In the genomic region with DNA sequence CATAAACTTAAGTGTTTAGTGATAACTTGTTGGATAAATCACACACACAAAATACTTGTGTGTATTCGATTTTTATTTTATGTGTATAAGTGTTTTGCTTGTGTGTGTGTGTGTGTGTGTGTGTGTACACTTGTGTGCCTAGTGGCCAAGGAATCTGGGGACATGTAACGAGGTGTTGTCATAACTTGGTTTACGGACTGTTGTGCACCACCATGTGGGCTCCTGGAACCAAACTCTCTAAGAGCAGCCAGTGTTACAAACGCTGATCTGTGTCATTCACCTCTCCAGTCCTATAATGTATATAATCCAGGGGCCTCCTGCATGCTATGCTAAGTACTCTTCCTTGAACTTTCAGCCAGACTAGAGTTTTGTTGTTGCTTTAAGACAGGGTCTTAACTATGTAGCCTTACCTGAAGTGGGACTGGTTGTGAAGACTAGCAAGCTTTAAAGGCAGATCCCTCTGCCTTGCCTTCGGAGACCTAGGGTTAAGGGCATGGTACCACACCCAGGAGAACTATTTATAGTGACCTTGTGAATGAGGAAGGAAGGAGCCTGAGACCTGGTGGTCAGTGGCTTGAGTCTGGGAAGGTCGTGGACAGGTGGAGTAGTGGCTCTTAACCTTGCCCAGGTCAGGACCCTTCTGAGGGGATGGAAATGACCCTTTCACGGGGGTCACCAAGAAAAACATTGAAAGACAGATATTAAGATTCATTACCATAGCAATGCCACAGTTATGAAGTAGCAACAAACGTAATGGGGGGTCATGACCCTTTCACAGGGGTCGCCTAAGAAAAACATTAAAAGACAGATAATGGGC, we compare ENCODE assay signal across 9 mouse cellular contexts. TPM values are rescaled to one million over a fixed set of nuclear protein-coding genes. Genes with fewer than 3 reads are reported as not detected.
DNase-seq lines count a peak whose midpoint lies in the region; ATAC-seq lines count a peak whose summit lies in the region.
"Had no signal": no experiment of that assay in that cellular context is flagged by ENCODE, and none has a peak within 500 bp of the region (broad histone marks: within the 10 kb centered on the region; RNA-seq: fewer than 3 reads in every experiment).

No protein-coding gene starts in this region.

- WGBS in heart, embryonic 16.5 days, result 61% methylated on average over 9 of the region's 9 CpGs
- WGBS in forebrain, embryonic 15.5 days, result 76% methylated on average over 9 of the region's 9 CpGs
- WGBS in liver, embryonic 16.5 days (ENCODE audit: insufficient replicate concordance), result 35% methylated on average over 9 of the region's 9 CpGs

- H3K4me2 ChIP-seq in heart, embryonic 16.5 days (ENCODE audit: low read depth, low read length), result peak overlapping the region; percentile 99; the same call in 1 of the 2 replicates
- peak overlapping the region; percentile 97 for H3K4me2 ChIP-seq in forebrain, embryonic 15.5 days (replicated peaks)
- H3K4me2 ChIP-seq in liver, embryonic 16.5 days (ENCODE audit: low read depth, low read length), result peak overlapping the region; percentile 95

- H3K36me3 ChIP-seq in heart, embryonic 16.5 days (ENCODE audit: control insufficient read depth, insufficient read depth), result peaks cover 35% of the 10 kb centered on the region
- H3K36me3 ChIP-seq in forebrain, embryonic 15.5 days, result peaks cover 40% of the 10 kb centered on the region
- peaks cover 31% of the 10 kb centered on the region for H3K36me3 ChIP-seq in liver, embryonic 16.5 days (ENCODE audit: control insufficient read depth, insufficient read depth)

- no peak overlapping the region for H3K4me3 ChIP-seq in heart, embryonic 16.5 days (ENCODE audit: low read length)
- H3K4me3 ChIP-seq in forebrain, embryonic 15.5 days, result no peak overlapping the region
- H3K4me3 ChIP-seq in liver, embryonic 16.5 days (ENCODE audit: low read depth, low read length), result peak overlapping the region; percentile 82

- ATAC-seq in heart, embryonic 16.5 days (replicated peaks; ENCODE audit: extremely low read depth, insufficient read depth, low FRiP score), result no peak
- no peak for ATAC-seq in forebrain, embryonic 15.5 days (replicated peaks)
- ATAC-seq in liver, embryonic 16.5 days (ENCODE audit: low read depth), result no peak

- intact Hi-C loops in heart, postnatal 14 days (cut with DNase I), result no loop called here

- no peaks in the 10 kb centered on the region for H3K9me3 ChIP-seq in heart, embryonic 16.5 days (replicated peaks; ENCODE audit: control insufficient read depth, low read length)
- no peaks in the 10 kb centered on the region for H3K9me3 ChIP-seq in forebrain, embryonic 15.5 days
- no peaks in the 10 kb centered on the region for H3K9me3 ChIP-seq in liver, embryonic 16.5 days (replicated peaks; ENCODE audit: control insufficient read depth, low read length)

- 0 out of 2 replicates have a peak overlapping the region, but pooled peaks have one; percentile 8 for H3K9ac ChIP-seq in heart, embryonic 16.5 days (ENCODE audit: low read length)
- peak overlapping the region; percentile 2; the same call in 1 of the 2 replicates for H3K9ac ChIP-seq in forebrain, embryonic 15.5 days (replicated peaks)
- peak overlapping the region; percentile 95 for H3K9ac ChIP-seq in liver, embryonic 16.5 days (ENCODE audit: low read depth, low read length)

- no peak overlapping the region for H3K27ac ChIP-seq in heart, embryonic 16.5 days (ENCODE audit: low read length)
- no peak overlapping the region for H3K27ac ChIP-seq in forebrain, embryonic 15.5 days (replicated peaks)
- peak overlapping the region; percentile 97 for H3K27ac ChIP-seq in liver, embryonic 16.5 days (ENCODE audit: low read length)

- DNase-seq in heart, postnatal 14 days, result no peak
- peak; percentile 64 for DNase-seq in ES-CJ7 (ENCODE audit: low read depth, low spot score)
- no peak for DNase-seq in left cerebral cortex, adult 9 months (ENCODE audit: low spot score in 2 of 2)
- no peak for DNase-seq in gastrocnemius, postnatal 4 days (ENCODE audit: low spot score in 2 of 2)
- DNase-seq in adrenal gland, adult (ENCODE audit: inconsistent age in 2 of 2, low spot score in 1 of 2), result no peak
- DNase-seq: kidney, adult 8-10 months had no signal

- H3K27me3 ChIP-seq in heart, embryonic 16.5 days (ENCODE audit: control insufficient read depth, insufficient read depth, low read length), result no peaks in the 10 kb centered on the region
- H3K27me3 ChIP-seq in forebrain, embryonic 15.5 days, result no peaks in the 10 kb centered on the region
- no peaks in the 10 kb centered on the region for H3K27me3 ChIP-seq in liver, embryonic 16.5 days (ENCODE audit: control insufficient read depth, insufficient read depth, low read depth, low read length)

- H3K4me1 ChIP-seq in heart, embryonic 16.5 days (ENCODE audit: control insufficient read depth, insufficient read depth, low read length), result peaks cover 35% of the 10 kb centered on the region
- H3K4me1 ChIP-seq in forebrain, embryonic 15.5 days, result peaks cover 38% of the 10 kb centered on the region
- H3K4me1 ChIP-seq in liver, embryonic 16.5 days (ENCODE audit: control insufficient read depth, low read depth, low read length), result peaks cover 32% of the 10 kb centered on the region

RNA-seq across cellular contexts. Expression of a gene that starts 2.4 kb away (rescaled TPM):
- 69.9 and 75.0 TPM in 2 replicates for polyA plus RNA-seq in heart, embryonic 16.5 days (2015; fragmentation: Nextera tagmentation; extraction: Ambion mirVana)
- 10 to 100 TPM; 24.5 to 26.0 TPM for total RNA-seq in heart, postnatal 14 days (2021)
- 82.9 and 88.6 TPM in 2 replicates for polyA plus RNA-seq in forebrain, embryonic 15.5 days (2015; fragmentation: Nextera tagmentation; extraction: Ambion mirVana)
- 82.2 and 90.1 TPM in 2 replicates for polyA plus RNA-seq in liver, embryonic 16.5 days (2015; fragmentation: Nextera tagmentation; extraction: Ambion mirVana)
- 10 to 100 TPM; 50.8 to 58.3 TPM for total RNA-seq in gastrocnemius, postnatal 4 days (2021)

RNA-seq across cellular contexts. Expression of a gene that starts 13.1 kb away (rescaled TPM):
- 0.27 and 0.34 TPM in 2 replicates for polyA plus RNA-seq in heart, embryonic 16.5 days (2015; fragmentation: Nextera tagmentation; extraction: Ambion mirVana)
- total RNA-seq in heart, postnatal 14 days (2021), result 1 to 10 TPM; 5.3 to 5.9 TPM
- polyA plus RNA-seq in forebrain, embryonic 15.5 days (2015; fragmentation: Nextera tagmentation; extraction: Ambion mirVana), result 0.14 and 0.28 TPM in 2 replicates
- 0.09 and 0.13 TPM in 2 replicates for polyA plus RNA-seq in liver, embryonic 16.5 days (2015; fragmentation: Nextera tagmentation; extraction: Ambion mirVana)
- total RNA-seq in gastrocnemius, postnatal 4 days (2021), result 1 to 10 TPM in 1 of 2 experiments, under 1 TPM in 1; 0.96 to 1.2 TPM

RNA-seq across cellular contexts. Expression of a gene that starts 21.6 kb away (rescaled TPM):
- polyA plus RNA-seq in heart, embryonic 16.5 days (2015; fragmentation: Nextera tagmentation; extraction: Ambion mirVana), result 132 and 134 TPM in 2 replicates
- total RNA-seq in heart, postnatal 14 days (2021), result 10 to 100 TPM; 19.2 to 25.0 TPM
- polyA plus RNA-seq in forebrain, embryonic 15.5 days (2015; fragmentation: Nextera tagmentation; extraction: Ambion mirVana), result 132 and 149 TPM in 2 replicates
- polyA plus RNA-seq in liver, embryonic 16.5 days (2015; fragmentation: Nextera tagmentation; extraction: Ambion mirVana), result 97.6 and 103 TPM in 2 replicates
- 10 to 100 TPM; 31.8 to 32.4 TPM for total RNA-seq in gastrocnemius, postnatal 4 days (2021)

RNA-seq across cellular contexts. Expression of a gene that starts 24.6 kb away (rescaled TPM):
- 1.9 and 3.0 TPM in 2 replicates for polyA plus RNA-seq in heart, embryonic 16.5 days (2015; fragmentation: Nextera tagmentation; extraction: Ambion mirVana)
- total RNA-seq in heart, postnatal 14 days (2021), result under 1 TPM; 0.34 to 0.48 TPM
- 5.8 and 5.9 TPM in 2 replicates for polyA plus RNA-seq in forebrain, embryonic 15.5 days (2015; fragmentation: Nextera tagmentation; extraction: Ambion mirVana)
- polyA plus RNA-seq in liver, embryonic 16.5 days (2015; fragmentation: Nextera tagmentation; extraction: Ambion mirVana), result 2.2 and 2.6 TPM in 2 replicates
- 1 to 10 TPM; 5.4 to 6.3 TPM for total RNA-seq in gastrocnemius, postnatal 4 days (2021)

RNA-seq across cellular contexts. Expression of a gene that starts 30.7 kb away (rescaled TPM):
- polyA plus RNA-seq in heart, embryonic 16.5 days (2015; fragmentation: Nextera tagmentation; extraction: Ambion mirVana), result 3.1 and 4.2 TPM in 2 replicates
- total RNA-seq in heart, postnatal 14 days (2021), result 1 to 10 TPM; 2.7 to 4.7 TPM
- 1.5 TPM in 2 replicates for polyA plus RNA-seq in forebrain, embryonic 15.5 days (2015; fragmentation: Nextera tagmentation; extraction: Ambion mirVana)
- 0.21 and 0.27 TPM in 2 replicates for polyA plus RNA-seq in liver, embryonic 16.5 days (2015; fragmentation: Nextera tagmentation; extraction: Ambion mirVana)
- total RNA-seq in gastrocnemius, postnatal 4 days (2021), result 1 to 10 TPM; 5.8 to 6.1 TPM

Comparison
In these comparisons a context has a peak if more than half of its experiments do, and no peak if none do; other contexts are left out.
1. H3K9ac ChIP-seq: peak in every context shown above with its lines; median percentile 95 in liver, embryonic 16.5 days; 8 in heart, embryonic 16.5 days; 2 in forebrain, embryonic 15.5 days.